Mouse (Mus musculus): ENCODE measurements around the gene Trim67. TPM values are rescaled to one million over a fixed set of nuclear protein-coding genes. Genes with fewer than 3 reads are reported as not detected.

The Trim67 gene
- polyA plus RNA-seq, 1 experiment from 2014 or later, result 3.3 TPM

- H3K27me3 ChIP-seq (ENCODE audit: insufficient read depth, poor library complexity, severe bottlenecking), result peaks cover 9% of the 10 kb centered on the region; the same call in 1 of the 2 replicates
- no peaks in the 10 kb centered on the region for H3K36me3 ChIP-seq
- H3K9me3 ChIP-seq, result no peaks in the 10 kb centered on the region
- 68% methylated on average over 12 of the region's 12 CpGs for WGBS
- no peaks in the 10 kb centered on the region for H3K4me1 ChIP-seq (replicated peaks)
- H3K27ac ChIP-seq, result no peak overlapping the region
- no peak overlapping the region for H3K4me3 ChIP-seq
- DNase-seq (ENCODE audit: low spot score), result no peak
Observed at GRCm38 (mm10) chr8:124803824-124804702, 11.2 kb downstream of the Trim67 start.

DNA sequence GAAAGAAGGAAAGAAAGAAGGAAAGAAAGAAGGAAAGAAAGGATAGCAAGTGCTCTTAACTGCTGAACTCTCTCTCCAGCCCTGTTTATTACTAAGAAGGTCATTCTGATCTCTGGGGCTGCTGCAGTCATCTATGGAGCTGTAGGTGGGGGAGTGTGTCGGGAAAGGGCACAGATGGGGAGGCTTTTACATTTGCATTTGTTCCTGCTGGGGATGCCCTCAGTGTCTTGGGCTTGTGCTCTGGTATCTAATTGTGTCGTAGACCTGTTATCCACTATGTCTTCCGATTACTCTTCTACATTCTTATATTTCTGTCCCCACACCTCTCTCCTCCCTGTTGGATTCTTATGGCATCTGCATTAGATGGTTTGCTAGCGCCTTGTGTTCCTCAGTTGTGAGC lies 13.1 kb downstream of the Trim67 start:
- Histone ChIP-seq H3K9me3 (no peaks in the 10 kb centered on the region), H3K27me3 (ENCODE audit: insufficient read depth, poor library complexity, severe bottlenecking) (peaks cover 9% of the 10 kb centered on the region; the same call in 1 of the 2 replicates), H3K27ac (no peak overlapping the region), H3K36me3 (no peaks in the 10 kb centered on the region), H3K4me1 (replicated peaks) (peaks cover 8% of the 10 kb centered on the region), H3K4me3 (no peak overlapping the region)
- no peak for DNase-seq (ENCODE audit: low spot score)
- whole genome bisulfite sequencing, result 83% methylated on average over 4 of the region's 4 CpGs

DNA sequence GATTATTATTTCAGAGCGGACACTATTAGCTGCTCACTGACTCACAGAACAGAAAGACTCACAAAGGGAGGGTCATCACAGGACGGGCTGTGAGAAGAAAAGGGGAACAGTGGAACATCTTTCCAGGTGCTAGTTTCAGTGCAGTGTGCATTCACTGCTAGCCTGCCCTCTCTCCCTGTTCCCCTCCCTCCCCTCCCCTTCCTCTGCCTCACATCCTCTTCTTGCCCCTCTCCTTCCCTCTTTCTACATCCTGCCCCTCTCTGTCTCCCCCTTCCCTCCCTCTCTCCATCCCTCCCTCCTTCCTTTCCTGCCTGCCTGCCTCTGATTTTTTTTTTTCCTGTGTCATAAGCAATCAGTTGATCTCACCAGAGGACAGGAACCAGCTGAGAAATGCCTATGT lies 16.5 kb downstream of the Trim67 start:
- DNase-seq (ENCODE audit: low spot score), result no peak
- Histone ChIP-seq H3K9me3 (no peaks in the 10 kb centered on the region), H3K36me3 (no peaks in the 10 kb centered on the region), H3K27ac (no peak overlapping the region), H3K27me3 (ENCODE audit: insufficient read depth, poor library complexity, severe bottlenecking) (no peaks in the 10 kb centered on the region), H3K4me3 (no peak overlapping the region), H3K4me1 (replicated peaks) (peaks cover 11% of the 10 kb centered on the region)
- 55% methylated on average over 2 of the region's 2 CpGs for WGBS

DNA sequence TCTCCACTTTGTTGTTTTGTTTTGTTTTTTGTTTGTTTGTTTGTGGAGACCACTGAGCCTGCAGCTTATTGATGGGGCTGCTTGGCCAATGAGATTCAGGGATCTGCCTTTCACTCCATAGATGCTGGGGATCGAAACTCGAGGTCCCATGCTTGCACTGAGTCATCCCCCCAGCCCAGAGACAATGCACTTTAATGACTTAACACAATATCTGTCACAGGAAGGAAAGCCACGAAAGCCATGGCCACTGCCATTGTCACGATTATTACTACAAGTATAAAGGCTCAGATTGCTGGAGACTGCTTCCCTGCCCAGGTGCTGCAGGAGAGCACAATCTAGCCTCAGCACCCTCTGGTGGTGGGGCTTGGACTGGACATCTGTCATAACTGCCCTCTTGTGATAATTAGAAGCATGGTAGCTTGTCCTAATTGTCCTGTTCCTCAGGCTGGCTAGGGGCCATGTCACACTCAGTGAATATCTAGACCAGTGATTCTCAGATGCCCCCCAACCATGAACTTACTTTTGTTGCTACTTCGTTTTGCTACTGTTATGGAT lies 17.2 kb downstream of the Trim67 start:
- no peaks in the 10 kb centered on the region for H3K27me3 ChIP-seq (ENCODE audit: insufficient read depth, poor library complexity, severe bottlenecking)
- H3K36me3 ChIP-seq, result no peaks in the 10 kb centered on the region
- H3K9me3 ChIP-seq, result no peaks in the 10 kb centered on the region
- peaks cover 11% of the 10 kb centered on the region for H3K4me1 ChIP-seq (replicated peaks)
- DNase-seq (ENCODE audit: low spot score), result no peak
- WGBS, result 60% methylated on average over 5 of the region's 5 CpGs
- H3K27ac ChIP-seq, result no peak overlapping the region
- H3K4me3 ChIP-seq, result no peak overlapping the region

DNA sequence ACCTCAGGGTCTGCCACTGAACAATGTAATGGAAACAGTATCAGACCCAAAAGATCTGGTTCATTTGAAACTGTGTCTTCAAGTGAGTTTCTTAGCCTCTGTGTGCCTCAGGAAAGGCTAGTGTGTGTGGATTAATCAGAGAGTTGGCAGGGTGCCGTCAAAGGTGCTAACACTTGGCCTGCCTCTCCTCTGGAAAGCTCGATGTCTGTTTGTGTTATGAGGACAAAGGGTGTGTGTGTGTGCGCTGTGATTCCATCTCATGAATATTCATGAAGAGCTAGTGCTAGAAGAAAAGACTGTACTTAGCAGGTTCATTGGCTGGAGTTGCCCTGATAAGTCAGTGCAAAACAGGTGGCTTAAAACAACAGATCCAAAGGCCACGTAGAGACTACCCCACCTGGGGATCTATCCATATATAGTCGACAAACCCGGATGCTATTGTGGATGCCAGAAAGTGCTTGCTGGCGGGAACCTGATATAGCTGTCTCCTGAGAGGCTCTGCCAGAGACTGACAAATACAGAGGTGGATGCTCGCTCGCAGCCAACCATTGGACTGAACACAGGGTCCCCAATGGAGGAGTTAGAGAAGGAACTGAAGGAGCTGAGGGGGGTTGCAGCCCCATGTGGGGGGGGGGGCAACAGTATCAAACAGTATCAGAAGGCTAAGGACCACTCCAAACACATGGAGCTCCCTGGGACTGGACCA lies 17.9 kb downstream of the Trim67 start:
- Histone ChIP-seq H3K4me3 (no peak overlapping the region), H3K4me1 (replicated peaks) (peaks cover 11% of the 10 kb centered on the region), H3K27me3 (ENCODE audit: insufficient read depth, poor library complexity, severe bottlenecking) (no peaks in the 10 kb centered on the region), H3K27ac (0 out of 2 replicates have a peak overlapping the region, but pooled peaks have one; percentile 35), H3K36me3 (peaks cover 3% of the 10 kb centered on the region; the same call in 1 of the 2 replicates), H3K9me3 (no peaks in the 10 kb centered on the region)
- 50% methylated on average over 9 of the region's 9 CpGs for WGBS
- DNase-seq (ENCODE audit: low spot score), result peak; percentile 8

- peaks cover 16% of the 10 kb centered on the region for H3K9me3 ChIP-seq
- H3K4me3 ChIP-seq, result no peak overlapping the region
- 94% methylated on average over 4 of the region's 4 CpGs for WGBS
- H3K36me3 ChIP-seq, result peaks cover 13% of the 10 kb centered on the region
- no peak overlapping the region for H3K27ac ChIP-seq
- H3K27me3 ChIP-seq (ENCODE audit: insufficient read depth, poor library complexity, severe bottlenecking), result no peaks in the 10 kb centered on the region
- peaks cover 11% of the 10 kb centered on the region for H3K4me1 ChIP-seq (replicated peaks)
- DNase-seq (ENCODE audit: low spot score), result no peak
Observed at GRCm38 (mm10) chr8:124813326-124813725, 20.4 kb downstream of the Trim67 start.

- Histone ChIP-seq H3K4me1 (replicated peaks) (peaks cover 4% of the 10 kb centered on the region), H3K9me3 (peaks cover 16% of the 10 kb centered on the region), H3K36me3 (peaks cover 13% of the 10 kb centered on the region), H3K27me3 (ENCODE audit: insufficient read depth, poor library complexity, severe bottlenecking) (peaks cover 9% of the 10 kb centered on the region; the same call in 1 of the 2 replicates), H3K27ac (no peak overlapping the region), H3K4me3 (no peak overlapping the region)
- no peak for DNase-seq (ENCODE audit: low spot score)
- WGBS, result 90% methylated on average over 12 of the region's 12 CpGs
Observed at GRCm38 (mm10) chr8:124815870-124816269, 23.0 kb downstream of the Trim67 start.

DNA sequence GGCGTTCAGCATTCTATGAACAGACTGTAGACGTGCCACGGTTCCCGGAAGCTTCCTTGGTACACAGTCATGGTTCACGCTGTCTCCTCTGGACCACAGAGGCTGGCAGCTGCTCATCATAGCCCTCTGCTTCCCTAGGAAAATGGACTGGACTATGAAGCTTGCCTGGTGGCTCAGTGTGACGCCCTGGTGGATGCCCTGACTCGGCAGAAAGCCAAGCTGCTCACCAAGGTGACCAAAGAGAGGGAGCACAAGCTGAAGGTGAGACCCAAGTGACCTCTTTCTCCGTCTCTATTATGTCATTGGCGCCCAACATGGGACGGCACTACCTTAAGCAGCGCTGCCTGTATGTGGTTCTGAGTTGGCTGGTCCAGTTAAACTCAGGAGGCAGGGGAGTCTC lies 24.0 kb downstream of the Trim67 start:
- Histone ChIP-seq H3K4me3 (no peak overlapping the region), H3K27me3 (ENCODE audit: insufficient read depth, poor library complexity, severe bottlenecking) (peaks cover 12% of the 10 kb centered on the region; the same call in 1 of the 2 replicates), H3K27ac (no peak overlapping the region), H3K36me3 (peaks cover 13% of the 10 kb centered on the region), H3K9me3 (peaks cover 16% of the 10 kb centered on the region), H3K4me1 (replicated peaks) (no peaks in the 10 kb centered on the region)
- 92% methylated on average over 11 of the region's 11 CpGs for WGBS
- DNase-seq (ENCODE audit: low spot score), result no peak

GRCm38 (mm10) chr8:124817361-124817760 lies 24.5 kb downstream of the Trim67 start:
- peaks cover 13% of the 10 kb centered on the region for H3K36me3 ChIP-seq
- 95% methylated on average over 3 of the region's 3 CpGs for WGBS
- H3K27me3 ChIP-seq (ENCODE audit: insufficient read depth, poor library complexity, severe bottlenecking), result peaks cover 12% of the 10 kb centered on the region; the same call in 1 of the 2 replicates
- DNase-seq (ENCODE audit: low spot score), result no peak
- H3K9me3 ChIP-seq, result peaks cover 16% of the 10 kb centered on the region
- no peak overlapping the region for H3K27ac ChIP-seq
- no peak overlapping the region for H3K4me3 ChIP-seq
- H3K4me1 ChIP-seq (replicated peaks), result no peaks in the 10 kb centered on the region

DNA sequence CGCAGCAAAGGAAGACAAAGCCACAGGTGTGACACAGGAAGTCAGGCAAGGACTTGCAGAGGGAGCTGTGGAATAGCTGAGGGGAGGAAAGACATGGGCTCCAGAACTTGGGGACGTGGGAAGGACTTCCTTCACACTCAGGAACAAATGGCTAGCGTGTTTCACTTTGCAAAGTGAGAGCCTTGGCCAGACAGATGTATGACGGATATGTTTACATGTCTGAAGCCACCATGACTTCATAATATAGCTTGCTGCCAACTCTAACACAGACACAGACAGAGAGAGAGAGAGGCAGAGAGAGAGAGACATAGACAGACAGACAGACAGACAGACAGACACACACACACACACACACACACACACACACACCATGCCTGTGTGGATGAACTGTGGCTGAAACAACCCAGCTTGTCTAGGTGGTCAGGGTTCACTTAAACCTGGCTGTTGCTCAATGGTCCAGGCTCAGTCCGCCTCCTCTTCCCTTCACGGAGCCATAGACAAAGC lies 26.8 kb downstream of the Trim67 start:
- 77% methylated on average over 6 of the region's 6 CpGs for WGBS

GRCm38 (mm10) chr8:124820125-124820524 lies 27.2 kb downstream of the Trim67 start:
- Histone ChIP-seq H3K9me3 (peaks cover 16% of the 10 kb centered on the region), H3K4me1 (replicated peaks) (no peaks in the 10 kb centered on the region), H3K27ac (no peak overlapping the region), H3K36me3 (peaks cover 18% of the 10 kb centered on the region), H3K4me3 (no peak overlapping the region), H3K27me3 (ENCODE audit: insufficient read depth, poor library complexity, severe bottlenecking) (peaks cover 12% of the 10 kb centered on the region; the same call in 1 of the 2 replicates)
- no peak for DNase-seq (ENCODE audit: low spot score)
- WGBS, result 73% methylated on average over 11 of the region's 11 CpGs

More for the DNA sequence above, 26.8 kb downstream of the Trim67 start:
- Histone ChIP-seq H3K27ac (no peak overlapping the region), H3K36me3 (peaks cover 18% of the 10 kb centered on the region), H3K4me1 (replicated peaks) (no peaks in the 10 kb centered on the region), H3K27me3 (ENCODE audit: insufficient read depth, poor library complexity, severe bottlenecking) (peaks cover 12% of the 10 kb centered on the region; the same call in 1 of the 2 replicates), H3K4me3 (no peak overlapping the region), H3K9me3 (peaks cover 16% of the 10 kb centered on the region)
- DNase-seq (ENCODE audit: low spot score), result no peak

DNA sequence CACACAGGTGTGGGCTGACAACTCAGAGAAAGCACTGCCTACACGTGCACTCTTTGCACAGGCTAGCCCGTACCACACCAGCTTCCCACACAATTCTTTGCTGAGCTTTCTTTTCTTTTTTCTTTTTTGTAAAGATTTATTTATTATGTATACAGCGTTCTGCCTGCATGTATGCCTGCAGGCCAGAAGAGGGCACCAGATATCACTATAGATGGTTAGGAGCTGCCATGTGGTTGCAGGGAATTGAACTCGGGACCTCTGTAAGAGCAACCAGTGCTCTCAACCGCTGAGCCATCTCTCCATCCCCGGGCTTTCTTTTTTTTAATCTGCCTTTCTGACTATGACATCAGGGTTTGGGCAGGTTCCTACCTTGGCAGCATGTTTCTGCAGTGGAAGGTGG lies 30.6 kb downstream of the Trim67 start:
- Histone ChIP-seq H3K36me3 (peaks cover 7% of the 10 kb centered on the region; the same call in 1 of the 2 replicates), H3K4me1 (replicated peaks) (peaks cover 7% of the 10 kb centered on the region; the same call in 1 of the 2 replicates)
- WGBS, result 80% methylated on average over 6 of the region's 6 CpGs

More for the DNA sequence above, 30.6 kb downstream of the Trim67 start:
- Histone ChIP-seq H3K27me3 (ENCODE audit: insufficient read depth, poor library complexity, severe bottlenecking) (peaks cover 27% of the 10 kb centered on the region), H3K9me3 (no peaks in the 10 kb centered on the region), H3K4me3 (no peak overlapping the region), H3K27ac (no peak overlapping the region)
- DNase-seq (ENCODE audit: low spot score), result no peak

All from hindbrain, embryonic 10.5 days (tissue).